Mouse (Mus musculus) C2C12 (cell line): Measurements from ENCODE around the gene Vax2.

Source experiments
- CTCF ChIP-seq: IDR thresholded peaks from one replicate; pipeline ENCODE4 v1.5.1; 2011; ENCODE audit not compliant: control insufficient read depth, insufficient read depth, insufficient read length
- MAX ChIP-seq: IDR thresholded peaks from one replicate; pipeline ENCODE4 v1.6.1; 2011; ENCODE audit warnings: mild to moderate bottlenecking, control low read depth

GRCm38 (mm10) chr6:83743212-83743611, 32.1 kb downstream of the Vax2 start:
- no peak for TF ChIP-seq CTCF
- TF ChIP-seq MAX, result no peak
